Mouse (Mus musculus) heart, postnatal 10 days (tissue): ENCODE measurements around the gene Brca2. TPM values are rescaled to one million over a fixed set of nuclear protein-coding genes. Genes with fewer than 3 reads are reported as not detected.

Experiments used
- DNase-seq, 2 experiments: peaks; one replicate each; pipeline ENCODE4 v3.0.0; 2021
- intact Hi-C: fragments of 180-260 bp; cut with DNase I; formaldehyde crosslinking; loops from one replicate; pipeline ENCODE4 v1.15.1; 2025
- total RNA-seq, 2 experiments: library from RNA; stranded (reverse); gene quantifications; 2 replicates each; pipeline ENCODE4 v1.2.3; 2021

Gene Brca2
- total RNA-seq, 2 experiments from 2014 or later: 9.4 to 12.0 TPM

- intact Hi-C loops: loop anchor here (5.0 kb wide), 1 partner anchor 68 kb away; no protein-coding TSS in a partner anchor
- DNase-seq: peak in 1 of 2 experiments; percentile 41
Observed at GRCm38 (mm10) chr5:150594649-150595339, 72.4 kb downstream of the Brca2 start.

GRCm38 (mm10) chr5:150595366-150596016 lies 73.1 kb downstream of the Brca2 start:
- DNase-seq: peak in 1 of 2 experiments; percentile 18
- intact Hi-C loops: no loop called here

GRCm38 (mm10) chr5:150597088-150597487 lies 74.7 kb downstream of the Brca2 start, which contains the start of gene N4bp2l1:
Gene N4bp2l1, minus strand, starts transcription at chr5:150597188.
- intact Hi-C loops: no loop called here

GRCm38 (mm10) chr5:150598202-150599119 lies 76.0 kb downstream of the Brca2 start:
- no peak for DNase-seq
- intact Hi-C loops: no loop called here

More at GRCm38 (mm10) chr5:150597088-150597487, 74.7 kb downstream of the Brca2 start, which contains the start of gene N4bp2l1:
- no peak for DNase-seq

GRCm38 (mm10) chr5:150599301-150600294 lies 77.2 kb downstream of the Brca2 start:
- intact Hi-C loops: no loop called here

GRCm38 (mm10) chr5:150600554-150601440 lies 78.4 kb downstream of the Brca2 start:
- peak; percentile 22 to 43 for DNase-seq
- intact Hi-C loops: no loop called here

More at GRCm38 (mm10) chr5:150599301-150600294, 77.2 kb downstream of the Brca2 start:
- no peak for DNase-seq

- intact Hi-C loops: no loop called here
- no peak for DNase-seq
Observed at GRCm38 (mm10) chr5:150601441-150602230, 79.2 kb downstream of the Brca2 start.

- intact Hi-C loops: no loop called here
- DNase-seq: no peak
Observed at GRCm38 (mm10) chr5:150606131-150606530, 83.7 kb downstream of the Brca2 start.

- intact Hi-C loops: no loop called here
- DNase-seq: no peak
Observed at GRCm38 (mm10) chr5:150607631-150608030, 85.2 kb downstream of the Brca2 start.

- no peak for DNase-seq
- intact Hi-C loops: no loop called here
Observed at GRCm38 (mm10) chr5:150611136-150611535, 88.7 kb downstream of the Brca2 start.

GRCm38 (mm10) chr5:150611697-150612096 lies 89.3 kb downstream of the Brca2 start:
- DNase-seq: peak in 1 of 2 experiments; percentile 14
- intact Hi-C loops: no loop called here

GRCm38 (mm10) chr5:150614054-150614453 lies 91.6 kb downstream of the Brca2 start:
- DNase-seq: no peak
- intact Hi-C loops: no loop called here

- DNase-seq: no peak
Observed at GRCm38 (mm10) chr5:150616216-150616615, 93.8 kb downstream of the Brca2 start.

GRCm38 (mm10) chr5:150616731-150617130 lies 94.3 kb downstream of the Brca2 start:
- intact Hi-C loops: no loop called here
- DNase-seq: no peak

More at GRCm38 (mm10) chr5:150616216-150616615, 93.8 kb downstream of the Brca2 start:
- intact Hi-C loops: no loop called here

GRCm38 (mm10) chr5:150618599-150619355 lies 96.3 kb downstream of the Brca2 start:
- no peak for DNase-seq
- intact Hi-C loops: no loop called here
